Mouse (Mus musculus) neutrophil, adult 5-6 weeks (primary cell): ENCODE results near the gene Spink8. TPM values are rescaled to one million over a fixed set of nuclear protein-coding genes. Genes with fewer than 3 reads are reported as not detected.
A peak's percentile ranks its signal among the peaks of the same experiment; 100 is the strongest.

Source experiments
- ATAC-seq: fragments of 151-379, 151-347 bp; 2 replicates; pipeline ENCODE4 v1.8.0; 2017; ENCODE audit warnings: mild to moderate bottlenecking, moderate TSS enrichment; ENCODE audit not compliant: insufficient number of reproducible peaks, poor library complexity, low FRiP score, severe bottlenecking; ENCODE audit errors: extremely low read depth
- total RNA-seq: library from RNA; stranded (forward); fragments of 200-1000 nt; gene quantifications from 2 replicates; pipeline ENCODE4 v1.2.3, GENCODE M21; 2017

The Spink8 gene
- total RNA-seq, 1 experiment from 2014 or later: not detected

DNA sequence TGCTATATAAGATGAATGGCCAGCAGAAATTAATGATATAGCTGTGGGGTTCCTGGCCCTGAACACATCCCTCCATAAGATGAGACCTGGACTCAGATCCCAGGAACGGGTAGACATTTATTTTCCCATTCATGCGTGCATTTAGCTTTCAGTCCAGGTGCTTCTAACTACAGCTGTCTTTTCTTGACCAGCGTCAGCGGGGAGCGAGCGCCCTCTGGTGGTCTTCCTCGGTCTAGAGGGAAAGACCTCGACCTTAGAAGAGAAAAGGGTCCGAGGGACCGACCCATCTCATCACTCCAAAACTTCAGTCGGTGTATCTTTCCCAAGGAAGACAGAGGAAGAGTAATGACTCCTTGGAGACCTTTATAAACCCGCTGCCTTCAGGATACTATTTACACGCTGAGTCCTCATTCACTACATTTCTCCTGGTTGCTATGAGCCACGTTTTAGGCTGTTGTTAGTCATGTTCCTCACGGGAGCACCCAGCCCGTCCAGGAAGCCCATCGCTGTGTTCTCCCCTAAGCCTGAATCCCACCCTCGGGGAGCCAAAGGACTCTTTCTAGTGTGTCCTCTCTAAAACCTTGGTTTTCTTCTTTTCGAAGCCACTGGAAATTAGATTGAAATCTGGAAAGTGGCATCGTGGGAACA lies 50.4 kb downstream of the Spink8 start:
- peak; percentile 76 for ATAC-seq

DNA sequence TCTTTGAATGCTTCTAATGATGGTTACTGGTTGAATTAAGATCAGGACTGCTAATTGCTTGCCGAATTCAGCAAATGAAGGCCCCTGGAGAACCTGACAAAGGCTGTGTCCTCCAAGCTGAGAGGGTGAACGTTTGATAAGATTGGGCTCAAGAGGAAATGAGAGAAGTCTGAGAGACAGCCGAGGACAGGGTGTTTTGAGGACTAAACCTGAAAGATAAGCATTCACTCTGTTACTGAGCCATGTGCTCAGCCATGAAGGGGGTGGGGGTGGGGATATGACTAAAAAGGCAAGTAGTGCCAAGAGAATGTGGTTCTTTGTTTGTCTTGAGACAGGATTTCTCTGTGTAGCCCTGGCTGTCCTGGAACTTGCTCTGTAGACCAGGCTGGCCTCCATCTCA lies 51.0 kb downstream of the Spink8 start:
- no peak for ATAC-seq

GRCm38 (mm10) chr9:109866218-109866617 lies 54.1 kb downstream of the Spink8 start:
- ATAC-seq: no peak

DNA sequence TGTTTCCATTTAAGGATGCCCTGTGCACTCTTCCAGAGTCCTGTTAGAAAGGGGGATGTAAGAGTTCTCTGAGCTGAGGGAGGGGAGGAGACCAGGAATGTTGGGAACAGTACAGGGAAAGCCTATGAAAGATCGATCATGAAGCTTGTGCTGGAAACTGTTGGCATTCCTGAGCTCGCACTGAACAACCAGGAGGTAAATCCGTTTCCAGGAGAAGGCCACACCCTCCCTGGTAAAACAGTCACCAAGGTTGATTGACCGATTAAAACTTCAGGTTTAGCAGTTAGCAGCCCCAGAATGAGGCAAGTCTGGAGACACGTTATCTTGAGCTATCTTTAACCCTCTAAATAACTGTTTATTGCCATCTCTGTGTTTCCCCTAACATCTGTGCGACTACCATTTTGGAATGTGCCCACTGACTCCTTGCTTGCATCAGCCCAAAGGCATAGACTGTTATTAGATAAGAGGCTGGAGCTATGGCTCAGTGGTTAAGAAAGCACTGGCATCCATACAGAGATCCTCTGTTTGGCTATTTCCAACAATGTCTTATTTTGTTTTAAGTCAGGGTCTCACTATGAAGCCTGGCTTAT lies 59.0 kb downstream of the Spink8 start:
- ATAC-seq: no peak

- peak; percentile 98 for ATAC-seq
Measured at GRCm38 (mm10) chr9:109874797-109875691, 63.0 kb downstream of the Spink8 start, which contains the start of gene Cdc25a. Gene Cdc25a (plus strand): TSS chr9:109875579.

- no peak for ATAC-seq
Measured at GRCm38 (mm10) chr9:109875695-109876601, 63.9 kb downstream of the Spink8 start.

Other genes starting within 250 kb of the Spink8 start
- gene Fbxw15, start 244.0 kb upstream of the Spink8 start, total RNA-seq: not detected in 2 replicates
- gene Fbxw24, start 186.2 kb upstream of the Spink8 start, total RNA-seq: not detected in 2 replicates
- not detected in 2 replicates for gene Fbxw25, start 147.6 kb upstream of the Spink8 start, total RNA-seq
- not detected in 2 replicates for gene Fbxw18, start 109.6 kb upstream of the Spink8 start, total RNA-seq
- gene Fbxw26, start 66.2 kb upstream of the Spink8 start, total RNA-seq: not detected in 2 replicates
- gene Fbxw27, start 21.6 kb upstream of the Spink8 start, total RNA-seq: not detected in 2 replicates
- gene Nme6, start 20.5 kb downstream of the Spink8 start, total RNA-seq: 6.5 and 9.3 TPM in 2 replicates
- gene Camp, start 37.3 kb downstream of the Spink8 start, total RNA-seq: 3.6 and 5.2 TPM in 2 replicates
- 7.9 and 10.2 TPM in 2 replicates for gene Cdc25a, start 63.3 kb downstream of the Spink8 start, total RNA-seq
- 51.6 and 55.5 TPM in 2 replicates for gene Map4, start 119.2 kb downstream of the Spink8 start, total RNA-seq